Mouse (Mus musculus) urinary bladder, adult 18-20 months (tissue): ENCODE data around the gene Olfr800.

ENCODE experiments used
- DNase-seq, 2 experiments: peaks; one replicate each; pipeline ENCODE4 v3.0.0; 2022; ENCODE audit warnings: low spot score in 2 of 2, mixed read lengths in 2 of 2

The Olfr800 gene

GRCm38 (mm10) chr10:129657394-129657793, at the start of gene Olfr800:
Gene Olfr800 (plus strand): TSS chr10:129657694.
- no peak for DNase-seq

GRCm38 (mm10) chr10:129612470-129612869, 45.0 kb upstream of the Olfr800 start, which contains the start of gene Olfr796:
Gene Olfr796 (minus strand): TSS chr10:129612570.
- no peak for DNase-seq

GRCm38 (mm10) chr10:129621724-129622123, 35.8 kb upstream of the Olfr800 start:
- DNase-seq: no peak

GRCm38 (mm10) chr10:129623251-129623650, 34.2 kb upstream of the Olfr800 start:
- DNase-seq: no peak

GRCm38 (mm10) chr10:129627834-129628233, 29.7 kb upstream of the Olfr800 start, which contains the start of gene Olfr798:
Gene Olfr798 (minus strand): TSS chr10:129627934.
- no peak for DNase-seq

- DNase-seq: no peak
Observed at GRCm38 (mm10) chr10:129637184-129637583, 20.3 kb upstream of the Olfr800 start, which contains the start of gene Olfr799. Gene Olfr799 (plus strand): TSS chr10:129637484.

- DNase-seq: no peak
Observed at GRCm38 (mm10) chr10:129651763-129652162, 5.7 kb upstream of the Olfr800 start.

GRCm38 (mm10) chr10:129673765-129674164, 16.3 kb downstream of the Olfr800 start, which contains the start of gene Olfr801:
Gene Olfr801 (minus strand): TSS chr10:129673865.
- DNase-seq: no peak

- DNase-seq: no peak
Observed at GRCm38 (mm10) chr10:129688069-129688468, 30.6 kb downstream of the Olfr800 start, which contains the start of gene Olfr802. Gene Olfr802 (minus strand): TSS chr10:129688169.

- no peak for DNase-seq
Observed at GRCm38 (mm10) chr10:129694186-129694585, 36.7 kb downstream of the Olfr800 start, which contains the start of gene Olfr803. Gene Olfr803 (minus strand): TSS chr10:129694286.

- no peak for DNase-seq
Observed at GRCm38 (mm10) chr10:129702910-129703309, 45.4 kb downstream of the Olfr800 start, which contains the start of gene Olfr804. Gene Olfr804 (plus strand): TSS chr10:129703210.
